In the genomic region with DNA sequence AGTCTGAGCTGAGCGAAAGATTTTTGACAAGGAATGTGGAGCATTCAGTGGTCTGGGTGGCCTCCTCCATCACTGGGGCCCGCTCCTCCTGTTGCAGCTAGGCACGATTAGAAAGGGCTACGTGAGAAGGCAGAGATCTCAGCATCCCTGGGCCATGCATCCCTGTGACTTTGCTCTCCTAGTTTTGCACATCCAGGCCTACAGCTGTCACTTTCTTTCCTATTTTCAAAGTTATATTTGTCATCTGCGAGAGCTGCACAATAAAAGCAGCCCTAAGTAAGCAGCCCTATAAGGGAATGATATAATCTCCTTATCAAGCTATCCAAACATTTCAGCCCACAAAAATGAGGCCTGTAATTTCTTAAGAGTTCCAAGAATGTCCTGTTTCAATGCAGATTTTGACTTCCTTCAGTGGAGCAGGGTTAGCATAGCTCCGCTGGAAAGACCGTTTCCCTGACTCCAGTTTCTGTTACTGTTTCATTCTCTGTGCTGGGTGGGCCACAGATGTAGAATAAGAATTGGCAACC, we compare ENCODE assay signal across 12 mouse cellular contexts.
DNase-seq lines count a peak whose midpoint lies in the region; ATAC-seq lines count a peak whose summit lies in the region.
"Had no signal": no experiment of that assay in that cellular context is flagged by ENCODE, and none has a peak within 500 bp of the region (broad histone marks: within the 10 kb centered on the region; RNA-seq: fewer than 3 reads in every experiment).

No protein-coding gene starts in this region.

- no peak overlapping the region for H3K4me2 ChIP-seq in kidney, embryonic 15.5 days
- H3K4me2 ChIP-seq in embryonic facial prominence, embryonic 11.5 days (ENCODE audit: low read depth, low read length) = no peak overlapping the region
- H3K4me2 ChIP-seq in limb, embryonic 12.5 days = no peak overlapping the region
- H3K4me2 ChIP-seq in neural tube, embryonic 15.5 days = no peak overlapping the region

- 0 out of 2 replicates have a peak, but pooled peaks cover 5% of the 10 kb centered on the region for H3K4me1 ChIP-seq in kidney, embryonic 15.5 days
- no peaks in the 10 kb centered on the region for H3K4me1 ChIP-seq in embryonic facial prominence, embryonic 11.5 days (ENCODE audit: control insufficient read depth, insufficient read depth, low read length)
- H3K4me1 ChIP-seq in limb, embryonic 12.5 days (replicated peaks) = peaks cover 10% of the 10 kb centered on the region
- H3K4me1 ChIP-seq in neural tube, embryonic 15.5 days = no peaks in the 10 kb centered on the region

- H3K4me3 ChIP-seq in kidney, embryonic 15.5 days (replicated peaks) = no peak overlapping the region
- no peak overlapping the region for H3K4me3 ChIP-seq in embryonic facial prominence, embryonic 11.5 days (ENCODE audit: low read depth, low read length)
- no peak overlapping the region for H3K4me3 ChIP-seq in limb, embryonic 12.5 days (replicated peaks)
- no peak overlapping the region for H3K4me3 ChIP-seq in neural tube, embryonic 15.5 days (replicated peaks)

- WGBS in kidney, embryonic 15.5 days = 56% methylated on average over 7 of the region's 7 CpGs
- WGBS in embryonic facial prominence, embryonic 11.5 days = 47% methylated on average over 7 of the region's 7 CpGs
- WGBS in limb, embryonic 12.5 days = 49% methylated on average over 7 of the region's 7 CpGs
- 85% methylated on average over 7 of the region's 7 CpGs for WGBS in neural tube, embryonic 15.5 days

- peak; percentile 58 for DNase-seq in embryo, embryonic 11 days
- DNase-seq in embryo, embryonic 9.5 days (ENCODE audit: extremely low spot score) = no peak
- no peak for DNase-seq in kidney, adult 8-10 months
- DNase-seq in embryonic facial prominence, embryonic 11.5 days (ENCODE audit: low spot score) = peak; percentile 57
- no peak for DNase-seq in testis, postnatal 10 days (ENCODE audit: low spot score)
- DNase-seq: adrenal gland, adult 8-10 months; cerebellum, adult 11 months; lung, postnatal 14 days had no signal

- no peak overlapping the region for H3K9ac ChIP-seq in kidney, embryonic 15.5 days
- no peak overlapping the region for H3K9ac ChIP-seq in embryonic facial prominence, embryonic 11.5 days (replicated peaks; ENCODE audit: low read length)
- H3K9ac ChIP-seq in limb, embryonic 12.5 days (replicated peaks) = 0 out of 2 replicates have a peak overlapping the region, but pooled peaks have one; percentile 9
- H3K9ac ChIP-seq in neural tube, embryonic 15.5 days (replicated peaks) = no peak overlapping the region

- 0 out of 2 replicates have a peak, but pooled peaks have one; percentile 52 for ATAC-seq in kidney, embryonic 15.5 days (replicated peaks; ENCODE audit: low FRiP score)
- peak; percentile 76; the same call in 1 of the 2 replicates for ATAC-seq in embryonic facial prominence, embryonic 11.5 days (replicated peaks; ENCODE audit: insufficient number of reproducible peaks, low FRiP score, low TSS enrichment, low read depth)
- ATAC-seq in limb, embryonic 12.5 days (ENCODE audit: insufficient number of reproducible peaks, insufficient read depth, low FRiP score, low TSS enrichment, low read depth) = peak; percentile 18; the same call in 1 of the 2 replicates
- ATAC-seq in neural tube, embryonic 15.5 days (ENCODE audit: low FRiP score) = no peak
- ATAC-seq: midbrain, embryonic 16.5 days had no signal

- H3K36me3 ChIP-seq in kidney, embryonic 15.5 days = no peaks in the 10 kb centered on the region
- H3K36me3 ChIP-seq in embryonic facial prominence, embryonic 11.5 days (replicated peaks; ENCODE audit: control insufficient read depth, insufficient read depth, low read depth, low read length) = no peaks in the 10 kb centered on the region
- peaks cover 11% of the 10 kb centered on the region for H3K36me3 ChIP-seq in limb, embryonic 12.5 days
- H3K36me3 ChIP-seq in neural tube, embryonic 15.5 days = no peaks in the 10 kb centered on the region; the same call in 1 of the 2 replicates

- no peaks in the 10 kb centered on the region for H3K27me3 ChIP-seq in kidney, embryonic 15.5 days
- H3K27me3 ChIP-seq in embryonic facial prominence, embryonic 11.5 days (ENCODE audit: control insufficient read depth, insufficient read depth, low read length) = no peaks in the 10 kb centered on the region
- no peaks in the 10 kb centered on the region for H3K27me3 ChIP-seq in limb, embryonic 12.5 days
- H3K27me3 ChIP-seq in neural tube, embryonic 15.5 days (replicated peaks) = no peaks in the 10 kb centered on the region

- no peaks in the 10 kb centered on the region for H3K9me3 ChIP-seq in kidney, embryonic 15.5 days (replicated peaks)
- H3K9me3 ChIP-seq in embryonic facial prominence, embryonic 11.5 days (replicated peaks; ENCODE audit: control insufficient read depth, low read length) = no peaks in the 10 kb centered on the region
- H3K9me3 ChIP-seq in limb, embryonic 12.5 days = no peaks in the 10 kb centered on the region
- no peaks in the 10 kb centered on the region for H3K9me3 ChIP-seq in neural tube, embryonic 15.5 days (replicated peaks)

- peak overlapping the region; percentile 65 for H3K27ac ChIP-seq in kidney, embryonic 15.5 days
- peak overlapping the region; percentile 73 for H3K27ac ChIP-seq in embryonic facial prominence, embryonic 11.5 days (replicated peaks; ENCODE audit: low read depth, low read length)
- peak overlapping the region; percentile 86 for H3K27ac ChIP-seq in limb, embryonic 12.5 days
- H3K27ac ChIP-seq in neural tube, embryonic 15.5 days (replicated peaks) = no peak overlapping the region

Comparison
In these comparisons a context has a peak if more than half of its experiments do, and no peak if none do; other contexts are left out.
1. DNase-seq: peak in embryo, embryonic 11 days (single experiment) and embryonic facial prominence, embryonic 11.5 days (single experiment); none in embryo, embryonic 9.5 days (single experiment), kidney, adult 8-10 months (0 of 2) and testis, postnatal 10 days (single experiment).